Mouse (Mus musculus): ENCODE results near the gene Usp20.

DNA sequence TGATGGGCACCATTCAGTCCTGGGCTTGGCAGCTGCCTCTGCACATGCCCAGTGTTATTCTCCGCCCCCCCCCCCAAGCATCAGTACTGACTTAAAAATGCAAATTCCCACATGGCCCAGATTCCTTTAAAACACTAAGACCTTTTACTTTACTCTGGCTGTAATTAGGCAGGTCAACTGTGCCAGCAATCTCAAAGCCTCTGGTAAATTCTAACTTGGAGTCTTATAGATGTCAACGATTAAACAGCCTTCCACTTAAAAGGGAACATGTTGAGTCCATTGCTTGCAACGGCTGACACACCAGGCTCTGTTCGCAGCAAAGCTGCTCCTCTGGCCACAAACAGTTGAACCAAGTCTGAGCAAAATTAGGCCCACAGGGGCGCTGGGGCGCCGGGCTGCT is 49.9 kb downstream of the Usp20 start:
- TF ChIP-seq CTCF (conservative IDR thresholded peaks at IDR 0.05; ENCODE audit: low read length): no peak
- no peak for TF ChIP-seq POU5F1 (IDR thresholded peaks at IDR 0.05; ENCODE audit: borderline replicate concordance, low read length)
- TF ChIP-seq NANOG (IDR thresholded peaks at IDR 0.05; ENCODE audit: borderline replicate concordance, low read length): no peak
